Mouse (Mus musculus) thymus, postnatal 10 days (tissue): Measurements from ENCODE around the gene Sncb.
A peak's percentile ranks its signal among the peaks of the same experiment; 100 is the strongest.
"Not testable (repeated sequence)": the region's sequence is repeated elsewhere in the genome, so short reads cannot be mapped to it uniquely, and the experiment has no call there.

Source experiments
- DNase-seq, 2 experiments: peaks; one replicate each; pipeline ENCODE4 v3.0.0; 2021; ENCODE audit warnings: low spot score in 2 of 2

Sncb gene

GRCm38 (mm10) chr13:54766192-54766768 lies at the start of gene Sncb:
Gene Sncb, minus strand, starts transcription at chr13:54766595.
- DNase-seq = peak; percentile 31 to 72

- no peak for DNase-seq
Measured at GRCm38 (mm10) chr13:54813381-54813780, 47.0 kb upstream of the Sncb start.

- DNase-seq = no peak
Measured at GRCm38 (mm10) chr13:54811476-54811875, 45.1 kb upstream of the Sncb start.

- DNase-seq = no peak
Measured at GRCm38 (mm10) chr13:54808067-54808466, 41.7 kb upstream of the Sncb start.

- no peak for DNase-seq
Measured at GRCm38 (mm10) chr13:54806434-54806976, 40.1 kb upstream of the Sncb start.

GRCm38 (mm10) chr13:54805134-54805838 lies 38.9 kb upstream of the Sncb start:
- DNase-seq = no peak

GRCm38 (mm10) chr13:54803010-54803409 lies 36.6 kb upstream of the Sncb start:
- no peak for DNase-seq

- no peak for DNase-seq
Measured at GRCm38 (mm10) chr13:54800206-54800605, 33.8 kb upstream of the Sncb start.

- peak in 1 of 2 experiments; percentile 66 for DNase-seq
Measured at GRCm38 (mm10) chr13:54799701-54800100, 33.3 kb upstream of the Sncb start.

GRCm38 (mm10) chr13:54798740-54799139 lies 32.3 kb upstream of the Sncb start:
- DNase-seq = no peak

- DNase-seq = no peak
Measured at GRCm38 (mm10) chr13:54797861-54798643, 31.7 kb upstream of the Sncb start.

- DNase-seq = peak in 1 of 2 experiments; percentile 25
Measured at GRCm38 (mm10) chr13:54797356-54797755, 31.0 kb upstream of the Sncb start.

GRCm38 (mm10) chr13:54794843-54795242 lies 28.4 kb upstream of the Sncb start:
- DNase-seq = no peak

GRCm38 (mm10) chr13:54794002-54794577 lies 27.7 kb upstream of the Sncb start:
- no peak for DNase-seq

- peak in 1 of 2 experiments; percentile 18 for DNase-seq
Measured at GRCm38 (mm10) chr13:54792259-54793230, 26.1 kb upstream of the Sncb start.

GRCm38 (mm10) chr13:54789561-54790397 lies 23.4 kb upstream of the Sncb start:
- DNase-seq = no peak

GRCm38 (mm10) chr13:54788740-54789560 lies 22.6 kb upstream of the Sncb start, which contains the start of gene Tspan17:
Gene Tspan17, plus strand, starts transcription at chr13:54789377.
- peak; percentile 31 to 37 for DNase-seq

- DNase-seq = not testable (repeated sequence)
Measured at GRCm38 (mm10) chr13:54787591-54787990, 21.2 kb upstream of the Sncb start.

- DNase-seq = no peak
Measured at GRCm38 (mm10) chr13:54783698-54784097, 17.3 kb upstream of the Sncb start, which contains the start of gene Eif4e1b. Gene Eif4e1b, plus strand, starts transcription at chr13:54783998.
